Mouse (Mus musculus) T-cell, adult 2 months (primary cell): ENCODE data around the gene Zfp553.
"Not testable (repeated sequence)": the region's sequence is repeated elsewhere in the genome, so short reads cannot be mapped to it uniquely, and the experiment has no call there.

Source experiments
- DNase-seq: peaks from one replicate; pipeline ENCODE4 v3.0.0; 2022; ENCODE audit warnings: low spot score

Gene Zfp553

DNA sequence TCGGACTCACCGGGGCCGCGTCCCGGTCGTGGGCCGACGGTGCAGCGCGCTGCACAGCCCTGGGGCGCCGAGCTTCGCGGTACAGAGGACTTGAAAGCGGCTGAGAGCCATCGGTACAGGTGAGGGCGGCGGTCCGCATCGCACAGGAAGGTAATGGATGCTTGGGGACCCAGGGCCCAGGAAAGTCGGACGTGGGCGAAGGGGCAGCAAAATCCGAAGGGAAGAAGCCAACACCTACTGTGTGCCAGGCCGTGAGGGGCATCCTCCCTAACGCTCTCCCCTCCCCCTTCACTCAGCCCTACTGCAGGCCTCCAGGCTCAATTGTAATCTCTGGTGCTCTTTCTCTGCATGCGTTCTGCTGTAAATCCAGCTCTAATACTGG lies 498 bp downstream of the Zfp553 start:
- no peak for DNase-seq

DNA sequence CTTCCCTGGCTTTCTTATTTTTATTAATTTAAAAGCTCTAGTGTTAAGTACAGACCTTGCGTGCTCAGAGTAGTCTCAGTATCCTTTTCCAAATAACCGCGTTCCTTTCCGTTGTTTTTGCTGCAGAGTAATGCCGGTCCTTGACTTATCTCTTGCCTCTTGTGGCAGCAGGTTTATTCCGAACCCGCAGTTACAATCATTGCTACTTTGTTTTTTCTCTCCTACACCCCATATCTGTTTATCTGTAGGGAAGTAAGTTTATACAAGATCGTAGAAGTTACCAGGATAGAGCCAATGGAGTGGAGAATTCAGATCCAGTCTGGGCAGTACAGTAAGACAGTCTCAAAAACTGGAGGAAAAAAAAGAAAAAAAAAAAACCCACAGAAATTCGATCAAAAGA lies 904 bp downstream of the Zfp553 start:
- no peak for DNase-seq

DNA sequence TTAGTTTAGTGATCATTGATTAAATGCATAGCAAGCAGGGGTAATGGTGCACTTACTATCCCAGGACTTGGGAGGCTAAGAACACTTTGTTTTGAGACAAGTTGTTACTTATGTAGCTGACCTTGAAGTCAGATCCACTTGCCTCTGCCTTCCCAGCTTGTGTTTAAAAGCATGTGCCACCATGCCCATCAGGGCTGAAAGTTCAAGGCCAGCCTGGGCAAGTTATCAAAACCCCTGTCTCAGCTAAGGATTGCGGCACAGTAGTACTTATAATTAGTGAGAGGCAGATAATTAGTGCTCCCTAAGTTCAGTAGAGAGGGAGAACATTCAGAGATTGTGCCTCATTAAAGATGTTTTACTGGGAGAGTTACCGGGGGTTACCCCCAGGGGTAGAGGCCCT lies 1.9 kb downstream of the Zfp553 start:
- DNase-seq = no peak

DNA sequence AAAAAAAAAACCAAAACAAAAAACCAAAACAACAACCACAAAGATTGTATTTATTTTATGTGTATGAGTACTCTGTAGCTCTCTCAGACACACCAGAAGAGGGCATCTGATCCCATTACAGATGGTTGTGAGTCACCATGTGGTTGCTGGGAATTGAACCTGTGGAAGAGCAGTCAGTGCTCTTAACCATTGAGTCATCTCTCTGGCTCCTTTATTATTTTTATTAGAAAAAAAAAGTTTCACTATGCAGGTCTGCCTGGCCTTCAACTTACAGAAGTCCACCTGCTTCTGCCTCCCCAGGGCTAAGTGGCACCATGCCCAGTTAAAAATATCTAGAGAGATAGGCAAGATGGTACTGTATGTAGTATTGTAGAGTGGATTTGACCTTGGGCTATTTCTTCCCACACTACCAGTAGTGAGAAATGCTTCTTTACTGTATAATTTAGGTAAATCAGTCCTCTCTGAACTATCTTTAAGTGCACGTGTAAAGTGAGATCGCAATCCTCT lies 10.6 kb downstream of the Zfp553 start:
- no peak for DNase-seq

DNA sequence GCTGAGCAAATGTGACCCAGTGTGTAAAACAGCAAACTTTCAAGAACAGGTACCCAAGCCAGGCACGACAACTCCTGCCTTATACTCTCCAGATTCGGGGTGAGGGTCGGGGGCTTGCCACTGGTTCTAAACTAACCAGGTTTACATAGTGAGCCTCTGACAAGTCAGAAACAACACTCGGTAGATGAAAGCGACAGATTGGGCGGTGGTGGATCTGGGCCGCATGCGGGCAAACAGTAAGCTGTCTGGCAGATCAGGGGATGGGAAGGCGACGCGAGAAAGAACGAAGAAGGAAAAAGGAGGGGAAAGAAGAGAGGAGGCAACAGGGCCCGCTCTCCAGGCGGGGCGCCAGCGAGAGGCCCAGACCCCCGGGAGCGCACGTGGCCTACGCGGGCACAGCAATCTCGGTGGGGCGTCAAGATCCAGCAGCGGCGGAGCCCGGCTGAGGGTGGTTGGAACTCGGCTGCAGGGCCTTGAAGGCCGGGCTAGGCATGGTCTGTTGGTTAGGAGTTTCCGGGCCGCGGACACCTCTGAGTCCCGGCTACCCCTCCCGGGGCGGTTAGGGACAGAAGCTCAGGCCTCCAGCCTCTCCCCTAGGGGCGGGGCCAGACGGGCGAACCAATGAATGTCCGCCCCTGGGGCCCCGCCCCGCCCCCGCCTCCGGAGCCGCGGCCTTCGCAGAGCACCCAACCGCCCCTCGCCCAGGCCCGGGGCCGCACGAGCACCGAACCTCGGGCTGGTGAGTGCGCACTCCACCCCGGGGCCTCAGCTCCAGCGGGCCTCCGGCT lies 11.2 kb downstream of the Zfp553 start, which contains the start of gene Zfp771:
TSS of gene Zfp771 (plus strand) at position 405 of the 788 bp plus-strand sequence.
- peak; percentile 85 for DNase-seq

DNA sequence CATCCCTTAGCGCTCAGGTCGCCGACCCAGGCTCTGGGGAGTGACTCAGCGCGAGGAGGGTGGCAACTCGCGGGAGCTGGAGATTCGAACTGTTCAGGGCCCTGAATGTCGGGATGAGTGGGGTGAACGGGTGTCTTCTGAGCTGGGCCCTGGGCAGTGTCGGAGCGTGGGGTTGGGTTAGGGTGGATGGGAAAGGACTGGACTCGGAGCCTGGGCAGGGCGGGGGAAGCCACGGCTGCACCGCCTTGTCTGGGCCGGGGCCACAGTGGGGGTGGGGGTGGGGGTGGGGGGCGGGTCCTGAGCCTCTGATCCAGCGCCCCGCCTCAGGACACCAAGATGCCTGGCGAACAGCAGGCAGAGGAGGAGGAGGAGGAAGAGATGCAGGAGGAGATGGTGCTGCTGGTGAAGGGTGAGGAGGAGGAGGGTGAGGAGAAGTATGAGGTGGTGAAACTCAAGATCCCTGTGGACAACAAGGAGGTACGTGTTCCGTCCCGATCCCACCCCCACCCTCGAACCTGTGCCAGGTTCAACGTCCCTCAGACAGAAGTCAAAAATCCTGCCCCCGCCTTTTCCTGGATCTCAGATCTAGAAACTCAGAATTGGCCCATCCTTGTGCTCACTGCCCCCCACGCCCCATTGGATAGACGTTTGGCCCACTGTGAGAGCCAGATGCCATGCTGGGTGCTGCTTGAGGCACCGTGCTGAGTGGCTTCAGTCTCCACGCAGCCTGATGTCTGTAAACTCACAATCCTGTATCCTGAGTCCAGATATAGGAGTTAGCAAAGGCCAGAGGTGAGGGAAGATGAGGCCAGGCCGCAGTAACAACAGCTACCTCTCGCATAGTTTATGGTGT lies 12.0 kb downstream of the Zfp553 start:
- DNase-seq = no peak

GRCm38 (mm10) chr7:127250511-127250910 lies 17.6 kb downstream of the Zfp553 start:
- DNase-seq = not testable (repeated sequence)

- DNase-seq = peak; percentile 42
Measured at GRCm38 (mm10) chr7:127252414-127252813, 19.6 kb downstream of the Zfp553 start.

DNA sequence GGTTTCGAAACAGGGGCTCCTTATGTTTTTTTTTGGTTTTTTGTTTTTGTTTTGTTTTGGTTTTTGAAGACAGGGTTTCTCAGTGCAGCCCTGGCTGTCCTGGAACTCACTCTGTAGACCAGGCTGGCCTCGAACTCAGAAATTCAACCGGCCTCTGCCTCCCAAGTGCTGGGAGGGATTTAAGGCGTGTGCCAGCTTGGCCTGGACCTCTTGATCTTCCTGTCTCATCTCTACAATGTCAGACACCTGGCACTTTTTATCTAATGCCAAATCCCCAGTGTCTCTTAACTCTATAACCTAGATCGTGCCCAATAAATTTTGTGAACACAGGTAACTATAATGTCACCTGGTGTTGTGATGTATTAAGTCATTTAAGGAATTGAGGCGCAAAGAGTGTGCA lies 20.5 kb downstream of the Zfp553 start:
- no peak for DNase-seq

- peak; percentile 95 for DNase-seq
Measured at GRCm38 (mm10) chr7:127253821-127254769, 21.2 kb downstream of the Zfp553 start.

DNA sequence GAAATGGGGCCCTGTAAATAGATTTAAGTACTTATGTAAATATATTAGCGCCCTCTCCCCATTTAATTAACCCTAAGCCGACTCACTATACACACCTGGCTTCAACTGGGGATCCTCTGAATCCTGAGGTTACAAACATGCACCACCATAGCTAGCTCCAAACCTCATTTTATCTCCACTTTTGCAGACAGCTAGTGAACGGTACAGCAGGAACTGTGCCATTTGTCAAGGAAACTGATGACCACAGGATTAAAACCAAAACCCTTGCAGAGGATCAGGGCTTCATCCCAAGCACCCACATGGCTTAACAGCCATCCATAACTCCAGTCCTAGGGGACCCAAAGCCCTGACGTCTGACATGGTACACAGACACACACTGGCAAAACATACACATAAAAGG lies 22.1 kb downstream of the Zfp553 start:
- DNase-seq = no peak

GRCm38 (mm10) chr7:127255965-127256364 lies 23.1 kb downstream of the Zfp553 start:
- no peak for DNase-seq

DNA sequence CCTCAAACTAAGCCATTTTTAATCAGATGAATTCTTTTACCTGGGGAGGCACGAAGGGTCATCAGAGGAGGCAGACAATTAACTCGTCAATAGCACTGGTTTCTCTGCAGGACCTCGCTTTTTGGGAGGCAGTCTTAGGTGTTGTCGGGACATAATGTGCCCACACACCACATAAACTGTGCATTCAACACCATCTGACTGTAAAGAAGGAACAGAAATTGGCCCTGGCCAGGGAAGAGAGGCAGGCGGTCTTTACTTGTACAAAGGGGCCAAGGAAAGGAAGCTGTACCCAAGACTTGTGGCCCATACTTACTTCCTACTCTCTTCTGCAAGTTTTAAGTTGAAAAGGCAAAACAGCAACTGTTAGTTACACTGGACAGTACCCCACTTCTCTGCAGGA lies 23.7 kb downstream of the Zfp553 start:
- no peak for DNase-seq

GRCm38 (mm10) chr7:127259186-127259905 lies 26.5 kb downstream of the Zfp553 start:
- no peak for DNase-seq

DNA sequence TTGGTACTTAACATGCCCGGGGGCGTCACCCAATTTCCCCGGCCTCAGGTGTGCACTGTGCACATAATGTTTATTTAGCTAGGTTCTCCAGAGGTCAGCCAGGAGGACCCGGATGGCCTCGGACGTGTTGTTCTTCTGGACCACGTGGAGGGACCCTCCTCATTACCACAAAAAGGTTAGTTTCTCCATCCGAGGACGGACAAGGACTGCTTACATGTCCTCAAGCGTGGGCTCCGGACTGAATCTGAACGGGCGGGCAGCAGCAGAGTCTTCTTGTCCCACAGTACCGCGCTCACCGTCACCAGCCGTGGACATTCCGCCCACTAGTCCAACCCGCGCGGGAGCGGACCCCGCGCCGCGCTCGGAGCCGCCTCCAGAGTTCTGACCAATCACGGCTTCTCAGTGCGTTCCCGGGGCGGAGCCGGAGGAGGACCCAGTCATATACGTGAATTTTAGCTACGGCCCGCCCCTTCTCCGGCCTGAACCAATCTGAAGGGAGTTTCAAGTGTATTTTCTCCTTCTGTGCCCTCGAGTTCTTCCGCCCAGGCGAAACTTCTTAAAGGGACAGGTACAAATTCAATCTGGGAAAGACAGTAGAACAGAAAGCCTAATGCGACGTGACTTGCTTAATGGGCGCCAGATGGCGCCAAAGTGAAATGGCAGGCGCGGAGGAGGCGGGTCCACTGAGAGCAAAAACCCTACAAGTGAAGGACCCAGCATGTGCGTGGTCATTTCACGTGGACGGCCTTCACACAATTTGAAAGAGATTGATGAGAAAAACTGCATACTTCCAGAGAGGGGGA lies 27.6 kb downstream of the Zfp553 start, which contains the start of gene Dctpp1:
TSS of gene Dctpp1 (minus strand) at position 401 of the 803 bp plus-strand sequence.
- peak; percentile 97 for DNase-seq

DNA sequence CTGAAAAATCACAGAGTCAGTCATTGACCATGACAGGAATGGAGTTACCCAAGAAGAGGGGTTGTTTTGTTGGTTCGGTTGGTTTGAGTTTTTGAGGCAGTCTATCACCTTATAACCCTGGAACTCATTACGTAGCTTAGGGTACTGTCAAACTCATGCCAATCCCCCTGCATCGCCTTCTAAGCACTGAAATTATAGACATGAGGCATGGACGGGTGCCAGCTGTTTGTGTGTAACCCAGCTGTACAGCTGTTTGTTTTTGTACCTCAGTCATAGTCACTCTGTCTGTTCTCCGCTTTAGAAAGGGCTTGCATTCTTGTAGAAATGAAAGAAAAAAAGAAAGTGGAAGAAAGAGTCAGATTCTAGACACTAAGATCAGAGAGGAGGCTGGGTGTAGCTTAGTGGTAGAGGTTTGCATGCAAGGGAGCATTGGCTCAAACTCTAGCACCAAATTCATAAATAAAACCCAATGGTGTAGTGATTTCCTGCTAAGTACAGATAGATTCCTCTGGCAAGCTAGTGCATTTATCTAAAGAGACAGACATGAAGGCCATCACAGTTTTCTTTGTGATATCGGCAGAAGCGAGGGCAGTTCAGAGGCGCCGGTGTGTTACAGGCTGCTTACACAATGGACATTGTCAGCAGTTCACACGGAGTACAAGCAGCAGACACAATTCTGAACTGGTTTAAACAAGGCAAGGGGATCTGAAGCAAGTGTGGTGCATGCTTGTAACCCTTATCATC lies 29.5 kb downstream of the Zfp553 start:
- DNase-seq = no peak

DNA sequence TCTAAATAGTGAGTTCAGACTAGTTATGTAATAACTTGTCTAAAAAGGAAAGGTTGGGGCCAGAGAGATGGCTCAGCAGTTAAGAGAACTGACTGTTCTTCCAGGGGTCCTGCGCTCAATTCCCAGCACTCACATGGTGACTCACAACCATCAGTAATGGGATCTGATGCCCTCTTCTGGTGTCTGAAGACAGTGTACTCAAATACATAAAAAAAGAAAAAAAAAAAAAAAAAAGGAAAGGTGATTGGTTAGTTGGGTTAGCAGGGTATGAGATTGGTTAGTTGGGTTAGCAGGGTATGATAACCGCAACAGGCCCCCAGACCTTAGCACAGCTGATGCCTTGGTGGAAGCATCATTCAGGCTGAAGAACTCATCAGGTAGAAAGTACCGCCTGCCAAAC lies 30.7 kb downstream of the Zfp553 start:
- DNase-seq = no peak

- no peak for DNase-seq
Measured at GRCm38 (mm10) chr7:127270256-127270655, 37.4 kb downstream of the Zfp553 start.

- no peak for DNase-seq
Measured at GRCm38 (mm10) chr7:127270666-127271065, 37.8 kb downstream of the Zfp553 start.
